Mouse (Mus musculus): ENCODE data around the gene Atxn2. TPM values are rescaled to one million over a fixed set of nuclear protein-coding genes. Genes with fewer than 3 reads are reported as not detected.
A peak's percentile ranks its signal among the peaks of the same experiment; 100 is the strongest.

Gene Atxn2
- polyA plus RNA-seq, 1 experiment from 2014 or later = 66.8 TPM

DNA sequence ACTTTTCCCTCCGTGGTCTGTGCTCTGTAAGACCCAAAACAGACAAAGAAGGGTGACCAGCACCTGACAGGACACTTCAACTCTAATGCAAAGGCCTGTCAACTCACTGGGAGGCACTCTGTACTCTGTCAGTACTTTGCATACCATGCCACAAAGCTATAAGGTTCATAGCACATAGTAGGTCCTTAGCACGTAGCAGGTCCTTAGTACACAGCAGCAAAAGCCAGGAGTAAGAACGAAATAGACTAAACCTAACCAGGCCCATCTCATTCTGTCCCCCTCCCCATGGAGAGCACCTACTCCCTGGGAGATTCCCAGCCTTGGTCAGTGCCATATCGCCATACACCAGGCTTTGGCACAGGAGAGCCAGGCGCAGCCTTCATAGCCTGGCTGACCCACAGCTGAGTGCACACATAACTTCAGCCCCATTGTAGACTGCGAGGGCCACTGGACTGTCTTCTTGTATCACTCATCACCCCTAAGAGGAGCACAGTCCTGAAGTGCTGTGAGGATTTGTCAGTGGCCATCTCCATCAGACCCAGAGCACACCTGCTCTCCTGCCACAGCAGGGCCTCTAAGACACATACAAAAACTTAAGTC is 120.0 kb downstream of the Atxn2 start:
- Histone ChIP-seq H3K4me2 (no peak overlapping the region), H3K4me3 (ENCODE audit: low read depth, low read length) (no peak overlapping the region), H3K9ac (ENCODE audit: low read length) (no peak overlapping the region), H3K36me3 (ENCODE audit: control insufficient read depth, insufficient read depth, low read length) (no peaks in the 10 kb centered on the region), H3K27me3 (ENCODE audit: control insufficient read depth, insufficient read depth, low read length) (peaks cover 29% of the 10 kb centered on the region), H3K27ac (ENCODE audit: low read depth, low read length) (no peak overlapping the region), H3K9me3 (ENCODE audit: control insufficient read depth, low read length) (no peaks in the 10 kb centered on the region), H3K4me1 (ENCODE audit: control insufficient read depth, insufficient read depth, low read length) (peaks cover 22% of the 10 kb centered on the region)
- DNase-seq (ENCODE audit: low spot score, missing footprints) (no peak), ATAC-seq (ENCODE audit: low FRiP score) (no peak)
- WGBS = 87% methylated on average over 6 of the region's 6 CpGs

DNA sequence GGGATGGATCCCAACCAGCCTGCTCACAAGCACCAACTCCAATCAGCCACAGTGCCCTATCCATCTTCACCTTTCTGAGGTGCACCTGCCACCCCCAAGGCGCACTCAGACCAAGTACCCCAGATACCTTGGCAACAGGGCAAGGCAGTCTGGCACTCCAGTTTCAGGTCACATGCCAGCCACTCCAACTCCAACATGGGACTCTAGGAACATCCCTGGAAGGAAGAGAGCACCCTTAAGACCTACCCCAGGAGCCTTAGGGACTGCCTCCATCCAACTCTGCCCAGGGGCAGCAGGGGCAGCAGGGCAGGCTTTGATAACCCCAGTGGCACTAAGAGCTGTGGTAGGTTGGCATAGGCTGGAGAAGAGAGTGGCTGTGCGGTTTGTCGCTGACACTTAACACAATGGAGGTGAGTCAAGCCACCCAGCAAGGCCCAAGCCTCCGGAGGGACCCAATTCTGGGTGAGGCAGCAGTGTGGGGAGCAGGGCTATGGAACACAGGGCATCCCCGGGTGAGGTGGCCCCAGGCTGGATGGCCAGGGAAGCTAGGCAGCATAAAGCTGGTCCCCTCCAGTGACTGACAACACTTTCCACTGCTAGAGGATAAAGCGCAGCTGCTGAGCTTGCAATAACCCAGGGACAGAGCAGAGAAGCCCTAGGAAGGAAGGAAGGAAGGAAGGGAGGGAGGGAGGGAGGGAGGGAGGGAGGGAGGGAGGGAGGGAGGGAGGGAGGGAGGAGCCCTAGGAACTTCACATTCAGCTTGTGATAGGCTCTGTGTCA is 121.4 kb downstream of the Atxn2 start:
- Histone ChIP-seq H3K27me3 (ENCODE audit: control insufficient read depth, insufficient read depth, low read length) (peaks cover 34% of the 10 kb centered on the region), H3K4me3 (ENCODE audit: low read depth, low read length) (no peak overlapping the region), H3K4me1 (ENCODE audit: control insufficient read depth, insufficient read depth, low read length) (peaks cover 31% of the 10 kb centered on the region), H3K9me3 (ENCODE audit: control insufficient read depth, low read length) (no peaks in the 10 kb centered on the region), H3K27ac (ENCODE audit: low read depth, low read length) (no peak overlapping the region), H3K4me2 (no peak overlapping the region), H3K9ac (ENCODE audit: low read length) (no peak overlapping the region), H3K36me3 (ENCODE audit: control insufficient read depth, insufficient read depth, low read length) (no peaks in the 10 kb centered on the region)
- ATAC-seq (ENCODE audit: low FRiP score) (no peak), DNase-seq (ENCODE audit: low spot score, missing footprints) (no peak)
- WGBS = 78% methylated on average over 6 of the region's 6 CpGs

- WGBS = 92% methylated on average over 2 of the region's 2 CpGs
- no peak overlapping the region for H3K27ac ChIP-seq (ENCODE audit: low read depth, low read length)
- no peaks in the 10 kb centered on the region for H3K9me3 ChIP-seq (ENCODE audit: control insufficient read depth, low read length)
- H3K27me3 ChIP-seq (ENCODE audit: control insufficient read depth, insufficient read depth, low read length) = peaks cover 34% of the 10 kb centered on the region
- no peak for DNase-seq (ENCODE audit: low spot score, missing footprints)
- no peak overlapping the region for H3K9ac ChIP-seq (ENCODE audit: low read length)
- no peaks in the 10 kb centered on the region for H3K36me3 ChIP-seq (ENCODE audit: control insufficient read depth, insufficient read depth, low read length)
- no peak for ATAC-seq (ENCODE audit: low FRiP score)
- no peak overlapping the region for H3K4me3 ChIP-seq (ENCODE audit: low read depth, low read length)
- H3K4me2 ChIP-seq = no peak overlapping the region
- H3K4me1 ChIP-seq (ENCODE audit: control insufficient read depth, insufficient read depth, low read length) = peaks cover 36% of the 10 kb centered on the region
Observed at GRCm38 (mm10) chr5:121833159-121833558, 122.0 kb downstream of the Atxn2 start.

- 55% methylated on average over 10 of the region's 10 CpGs for WGBS
- Histone ChIP-seq H3K36me3 (ENCODE audit: control insufficient read depth, insufficient read depth, low read length) (no peaks in the 10 kb centered on the region), H3K4me2 (no peak overlapping the region), H3K4me1 (ENCODE audit: control insufficient read depth, insufficient read depth, low read length) (peaks cover 36% of the 10 kb centered on the region), H3K27ac (ENCODE audit: low read depth, low read length) (no peak overlapping the region), H3K9me3 (ENCODE audit: control insufficient read depth, low read length) (no peaks in the 10 kb centered on the region), H3K9ac (ENCODE audit: low read length) (no peak overlapping the region), H3K4me3 (ENCODE audit: low read depth, low read length) (no peak overlapping the region), H3K27me3 (ENCODE audit: control insufficient read depth, insufficient read depth, low read length) (peaks cover 34% of the 10 kb centered on the region)
- ATAC-seq (ENCODE audit: low FRiP score) (no peak), DNase-seq (ENCODE audit: low spot score, missing footprints) (no peak)
Observed at GRCm38 (mm10) chr5:121833572-121834240, 122.6 kb downstream of the Atxn2 start.

DNA sequence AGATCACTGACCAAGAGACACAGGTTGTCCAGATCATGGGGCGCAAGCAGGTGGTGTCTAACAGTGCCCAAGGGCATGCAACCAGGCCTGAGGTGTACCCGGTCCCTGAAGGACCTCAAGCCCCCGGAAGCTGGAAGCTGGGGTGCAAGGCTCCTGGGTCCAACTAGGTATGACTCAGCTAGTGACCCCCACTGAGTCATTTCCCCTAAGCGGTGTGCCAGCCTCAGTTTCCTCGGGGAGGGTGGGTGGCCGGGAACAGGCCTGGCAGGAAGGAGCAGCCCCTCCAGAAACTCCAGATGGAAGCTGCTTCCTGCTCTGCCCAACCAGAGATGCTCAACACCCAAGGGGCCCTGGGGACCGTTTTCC is 123.1 kb downstream of the Atxn2 start:
- Histone ChIP-seq H3K4me1 (ENCODE audit: control insufficient read depth, insufficient read depth, low read length) (peaks cover 35% of the 10 kb centered on the region), H3K36me3 (ENCODE audit: control insufficient read depth, insufficient read depth, low read length) (no peaks in the 10 kb centered on the region), H3K9ac (ENCODE audit: low read length) (no peak overlapping the region), H3K27ac (ENCODE audit: low read depth, low read length) (no peak overlapping the region), H3K9me3 (ENCODE audit: control insufficient read depth, low read length) (no peaks in the 10 kb centered on the region), H3K4me2 (no peak overlapping the region), H3K4me3 (ENCODE audit: low read depth, low read length) (no peak overlapping the region), H3K27me3 (ENCODE audit: control insufficient read depth, insufficient read depth, low read length) (peaks cover 34% of the 10 kb centered on the region)
- DNase-seq (ENCODE audit: low spot score, missing footprints) (no peak), ATAC-seq (ENCODE audit: low FRiP score) (no peak)
- WGBS = 80% methylated on average over 7 of the region's 7 CpGs

DNA sequence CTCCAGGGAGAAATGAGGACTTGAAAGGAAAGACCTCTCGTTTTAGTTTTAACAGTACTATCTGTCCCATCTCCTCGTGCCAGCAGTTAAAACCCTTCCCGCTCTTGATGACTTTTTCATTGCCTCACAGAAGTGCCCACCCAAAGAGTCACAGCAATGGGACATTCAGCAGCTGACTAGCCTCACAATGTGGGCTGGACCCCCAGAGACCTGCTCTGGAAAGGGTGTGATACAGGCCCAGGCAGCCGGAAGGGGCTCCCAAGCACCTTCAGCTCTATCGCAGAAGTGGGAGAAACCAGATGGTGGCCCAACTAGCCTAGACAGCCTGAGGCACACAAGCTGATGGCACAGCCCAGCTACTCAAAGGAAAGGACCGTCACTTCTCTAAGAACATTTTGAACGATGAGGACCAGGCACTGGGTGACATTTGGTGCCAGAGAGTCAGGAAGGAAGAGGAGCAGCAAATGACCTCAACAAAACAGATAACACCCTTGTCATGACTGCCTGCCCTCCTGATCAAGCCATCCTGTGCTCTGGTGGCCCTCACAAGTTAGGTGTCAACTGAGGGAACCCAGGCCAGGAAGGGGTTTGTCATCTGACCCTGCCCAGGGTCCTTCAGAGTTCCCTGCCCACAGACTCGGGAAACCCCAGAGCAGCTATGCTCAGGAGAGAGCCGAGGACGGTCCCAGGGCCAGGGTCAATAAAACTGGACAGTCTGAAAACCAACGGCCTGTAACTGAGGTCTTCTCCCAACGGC is 124.0 kb downstream of the Atxn2 start:
- Histone ChIP-seq H3K9me3 (ENCODE audit: control insufficient read depth, low read length) (no peaks in the 10 kb centered on the region), H3K36me3 (ENCODE audit: control insufficient read depth, insufficient read depth, low read length) (no peaks in the 10 kb centered on the region), H3K4me3 (ENCODE audit: low read depth, low read length) (peak overlapping the region; percentile 65), H3K27ac (ENCODE audit: low read depth, low read length) (no peak overlapping the region), H3K4me2 (peak overlapping the region; percentile 97), H3K9ac (ENCODE audit: low read length) (no peak overlapping the region), H3K27me3 (ENCODE audit: control insufficient read depth, insufficient read depth, low read length) (peaks cover 29% of the 10 kb centered on the region), H3K4me1 (ENCODE audit: control insufficient read depth, insufficient read depth, low read length) (peaks cover 35% of the 10 kb centered on the region)
- ATAC-seq (ENCODE audit: low FRiP score) = no peak
- no peak for DNase-seq (ENCODE audit: low spot score, missing footprints)
- WGBS = 50% methylated on average over 12 of the region's 12 CpGs

- no peaks in the 10 kb centered on the region for H3K9me3 ChIP-seq (ENCODE audit: control insufficient read depth, low read length)
- peak overlapping the region; percentile 65 for H3K4me3 ChIP-seq (ENCODE audit: low read depth, low read length)
- H3K27ac ChIP-seq (ENCODE audit: low read depth, low read length) = no peak overlapping the region
- H3K4me2 ChIP-seq = peak overlapping the region; percentile 97
- peaks cover 29% of the 10 kb centered on the region for H3K27me3 ChIP-seq (ENCODE audit: control insufficient read depth, insufficient read depth, low read length)
- ATAC-seq (ENCODE audit: low FRiP score) (peak; percentile 27), DNase-seq (ENCODE audit: low spot score, missing footprints) (no peak)
- peak overlapping the region; percentile 69 for H3K9ac ChIP-seq (ENCODE audit: low read length)
- H3K4me1 ChIP-seq (ENCODE audit: control insufficient read depth, insufficient read depth, low read length) = peaks cover 35% of the 10 kb centered on the region
- WGBS = under 1% methylated on average over 51 of the region's 51 CpGs
- H3K36me3 ChIP-seq (ENCODE audit: control insufficient read depth, insufficient read depth, low read length) = no peaks in the 10 kb centered on the region
Observed at GRCm38 (mm10) chr5:121835949-121836691, 125.0 kb downstream of the Atxn2 start.

- WGBS = under 1% methylated on average over 56 of the region's 77 CpGs
- no peaks in the 10 kb centered on the region for H3K9me3 ChIP-seq (ENCODE audit: control insufficient read depth, low read length)
- H3K27me3 ChIP-seq (ENCODE audit: control insufficient read depth, insufficient read depth, low read length) = peaks cover 34% of the 10 kb centered on the region
- DNase-seq (ENCODE audit: low spot score, missing footprints) (peak; percentile 99), ATAC-seq (ENCODE audit: low FRiP score) (peak; percentile 84)
- peak overlapping the region; percentile 97 for H3K4me2 ChIP-seq
- H3K27ac ChIP-seq (ENCODE audit: low read depth, low read length) = no peak overlapping the region
- peak overlapping the region; percentile 65 for H3K4me3 ChIP-seq (ENCODE audit: low read depth, low read length)
- peaks cover 35% of the 10 kb centered on the region for H3K4me1 ChIP-seq (ENCODE audit: control insufficient read depth, insufficient read depth, low read length)
- peak overlapping the region; percentile 69 for H3K9ac ChIP-seq (ENCODE audit: low read length)
- H3K36me3 ChIP-seq (ENCODE audit: control insufficient read depth, insufficient read depth, low read length) = no peaks in the 10 kb centered on the region
Observed at GRCm38 (mm10) chr5:121836692-121837415, 125.7 kb downstream of the Atxn2 start.
